Mouse (Mus musculus) megakaryocyte, embryonic 14.5 days (primary cell): ENCODE data around the gene Utrn.

Experiments used
- FLI1 ChIP-seq: IDR thresholded peaks from 2 replicates; pipeline ENCODE4 v1.6.1; 2012; ENCODE audit warnings: low read length, inconsistent platforms, mixed read lengths
- GATA1 ChIP-seq: IDR thresholded peaks from 3 replicates; pipeline ENCODE4 v1.6.1; 2012; ENCODE audit warnings: mixed read lengths, low read length, inconsistent platforms, borderline replicate concordance

DNA sequence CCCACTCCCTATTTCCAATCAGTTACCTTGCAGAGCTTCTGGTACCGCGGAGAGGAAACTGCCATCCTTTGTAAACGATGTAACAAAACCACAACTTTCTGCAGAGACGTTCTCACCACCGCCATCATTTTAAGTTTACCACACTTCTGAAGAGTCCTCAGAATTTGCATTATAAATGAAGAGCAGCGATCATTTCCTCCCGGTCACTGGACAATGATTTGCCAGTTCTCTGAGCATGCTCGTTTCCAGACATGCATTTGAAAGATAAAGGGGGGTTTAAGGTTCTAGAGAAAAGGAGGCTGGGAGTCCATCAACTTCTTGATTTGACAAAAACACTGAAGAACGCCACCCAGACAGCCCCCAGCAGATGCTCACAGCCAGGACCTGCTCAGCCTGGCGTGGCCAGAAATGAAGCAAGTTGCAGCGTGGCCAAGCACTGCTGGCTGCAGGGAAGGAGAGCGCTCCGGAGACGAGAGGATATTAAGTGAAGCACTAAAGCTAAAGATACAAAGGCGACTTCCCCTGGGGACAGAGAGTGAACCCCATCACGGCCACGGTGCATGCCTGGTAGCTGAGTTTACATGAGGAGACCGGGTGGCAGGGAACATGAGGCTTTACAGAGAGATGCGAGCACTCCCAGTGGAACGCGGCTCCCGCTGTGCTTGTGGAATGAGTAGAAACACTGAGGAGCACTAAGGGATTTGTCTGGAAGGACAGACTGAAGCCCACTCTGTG is 254.5 kb downstream of the Utrn start:
- TF ChIP-seq GATA1 (no peak), FLI1 (no peak)
